Mouse (Mus musculus): Measurements from ENCODE around the gene Vwf. TPM values are rescaled to one million over a fixed set of nuclear protein-coding genes. Genes with fewer than 3 reads are reported as not detected.

Gene Vwf
- polyA plus RNA-seq, 1 experiment from 2014 or later, result 21.4 TPM

- Histone ChIP-seq H3K9ac (peak overlapping the region; percentile 67), H3K27ac (ENCODE audit: poor library complexity, severe bottlenecking) (peak overlapping the region; percentile 86), H3K36me3 (no peaks in the 10 kb centered on the region), H3K4me2 (peak overlapping the region; percentile 77), H3K27me3 (replicated peaks) (no peaks in the 10 kb centered on the region), H3K4me3 (peak overlapping the region; percentile 41), H3K9me3 (replicated peaks) (no peaks in the 10 kb centered on the region), H3K4me1 (replicated peaks) (peaks cover 31% of the 10 kb centered on the region)
- ATAC-seq (ENCODE audit: insufficient number of reproducible peaks, low FRiP score), result peak; percentile 41
- 30% methylated on average over 18 of the region's 18 CpGs for WGBS
Measured at GRCm38 (mm10) chr6:125572291-125573188, 26.0 kb downstream of the Vwf start.

GRCm38 (mm10) chr6:125573189-125573928 lies 26.8 kb downstream of the Vwf start:
- 5% methylated on average over 14 of the region's 14 CpGs for WGBS
- peak overlapping the region; percentile 67 for H3K9ac ChIP-seq
- ATAC-seq (ENCODE audit: insufficient number of reproducible peaks, low FRiP score), result peak; percentile 98

GRCm38 (mm10) chr6:125575080-125575479 lies 28.5 kb downstream of the Vwf start:
- ATAC-seq (ENCODE audit: insufficient number of reproducible peaks, low FRiP score), result no peak

More at GRCm38 (mm10) chr6:125573189-125573928, 26.8 kb downstream of the Vwf start:
- peak overlapping the region; percentile 41 for H3K4me3 ChIP-seq
- peaks cover 29% of the 10 kb centered on the region for H3K4me1 ChIP-seq (replicated peaks)
- H3K27ac ChIP-seq (ENCODE audit: poor library complexity, severe bottlenecking), result peak overlapping the region; percentile 86
- no peaks in the 10 kb centered on the region for H3K36me3 ChIP-seq
- peak overlapping the region; percentile 77 for H3K4me2 ChIP-seq
- H3K27me3 ChIP-seq (replicated peaks), result no peaks in the 10 kb centered on the region
- H3K9me3 ChIP-seq (replicated peaks), result no peaks in the 10 kb centered on the region

GRCm38 (mm10) chr6:125577301-125577700 lies 30.7 kb downstream of the Vwf start:
- Histone ChIP-seq H3K4me2 (no peak overlapping the region), H3K27me3 (replicated peaks) (no peaks in the 10 kb centered on the region), H3K27ac (ENCODE audit: poor library complexity, severe bottlenecking) (no peak overlapping the region), H3K4me1 (replicated peaks) (peaks cover 24% of the 10 kb centered on the region), H3K36me3 (no peaks in the 10 kb centered on the region), H3K4me3 (no peak overlapping the region), H3K9ac (no peak overlapping the region), H3K9me3 (replicated peaks) (no peaks in the 10 kb centered on the region)
- ATAC-seq (ENCODE audit: insufficient number of reproducible peaks, low FRiP score), result no peak
- WGBS, result 70% methylated on average over 9 of the region's 9 CpGs

More at GRCm38 (mm10) chr6:125575080-125575479, 28.5 kb downstream of the Vwf start:
- H3K27ac ChIP-seq (ENCODE audit: poor library complexity, severe bottlenecking), result no peak overlapping the region
- no peak overlapping the region for H3K4me3 ChIP-seq
- no peak overlapping the region for H3K9ac ChIP-seq
- H3K4me2 ChIP-seq, result no peak overlapping the region
- WGBS, result 92% methylated on average over 6 of the region's 6 CpGs
- peaks cover 26% of the 10 kb centered on the region for H3K4me1 ChIP-seq (replicated peaks)
- H3K27me3 ChIP-seq (replicated peaks), result no peaks in the 10 kb centered on the region
- no peaks in the 10 kb centered on the region for H3K9me3 ChIP-seq (replicated peaks)
- no peaks in the 10 kb centered on the region for H3K36me3 ChIP-seq

DNA sequence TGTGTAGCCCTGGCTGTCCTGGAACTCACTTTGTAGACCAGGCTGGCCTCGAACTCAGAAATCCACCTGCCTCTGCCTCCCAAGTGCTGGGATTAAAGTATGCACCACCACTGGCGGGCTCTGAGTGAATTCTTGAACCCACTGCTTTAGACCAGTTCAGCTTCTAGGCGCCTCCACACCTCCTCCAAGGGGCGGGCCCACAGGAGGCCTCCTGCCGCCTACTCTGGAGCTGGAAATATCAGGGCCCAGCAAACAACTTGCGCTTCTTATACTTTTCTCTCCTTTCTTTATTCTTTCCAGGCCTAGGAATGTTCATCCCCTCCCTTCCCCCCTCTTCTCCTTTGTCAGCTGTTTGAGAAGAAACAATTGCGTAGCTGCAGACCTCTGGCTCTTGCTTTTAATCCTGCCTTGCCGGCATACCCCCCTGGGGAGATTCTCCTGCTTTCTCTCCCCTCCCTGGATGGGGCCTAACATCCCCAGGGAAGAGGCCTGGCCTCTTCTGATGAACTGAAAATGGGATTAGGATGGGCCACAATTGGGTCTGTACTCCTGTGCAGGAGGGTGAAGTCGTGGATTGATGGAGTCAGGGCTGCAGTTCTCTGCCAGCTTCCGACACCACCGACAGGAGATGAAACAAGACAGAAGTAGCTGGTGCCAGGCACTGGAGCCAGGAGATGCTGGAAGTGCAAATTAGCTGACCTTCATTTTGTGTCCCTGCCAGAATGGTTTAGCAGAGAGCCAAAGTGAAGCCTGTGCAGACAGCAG lies 31.5 kb downstream of the Vwf start:
- no peak for ATAC-seq (ENCODE audit: insufficient number of reproducible peaks, low FRiP score)
- Histone ChIP-seq H3K36me3 (no peaks in the 10 kb centered on the region), H3K9me3 (replicated peaks) (no peaks in the 10 kb centered on the region), H3K4me3 (no peak overlapping the region), H3K9ac (no peak overlapping the region), H3K4me1 (replicated peaks) (peaks cover 17% of the 10 kb centered on the region), H3K27ac (ENCODE audit: poor library complexity, severe bottlenecking) (no peak overlapping the region), H3K27me3 (replicated peaks) (no peaks in the 10 kb centered on the region), H3K4me2 (no peak overlapping the region)
- WGBS, result 45% methylated on average over 11 of the region's 11 CpGs

GRCm38 (mm10) chr6:125578647-125579011 lies 32.1 kb downstream of the Vwf start:
- no peaks in the 10 kb centered on the region for H3K9me3 ChIP-seq (replicated peaks)
- no peaks in the 10 kb centered on the region for H3K27me3 ChIP-seq (replicated peaks)
- no peak overlapping the region for H3K9ac ChIP-seq
- no peak for ATAC-seq (ENCODE audit: insufficient number of reproducible peaks, low FRiP score)
- H3K4me2 ChIP-seq, result no peak overlapping the region
- no peak overlapping the region for H3K27ac ChIP-seq (ENCODE audit: poor library complexity, severe bottlenecking)
- WGBS, result 76% methylated on average over 7 of the region's 7 CpGs
- H3K4me1 ChIP-seq (replicated peaks), result peaks cover 13% of the 10 kb centered on the region
- no peaks in the 10 kb centered on the region for H3K36me3 ChIP-seq
- H3K4me3 ChIP-seq, result no peak overlapping the region

- 83% methylated on average over 2 of the region's 2 CpGs for whole genome bisulfite sequencing
Measured at GRCm38 (mm10) chr6:125579864-125580263, 33.3 kb downstream of the Vwf start.

GRCm38 (mm10) chr6:125583666-125584065 lies 37.1 kb downstream of the Vwf start:
- H3K4me3 ChIP-seq, result no peak overlapping the region
- H3K4me2 ChIP-seq, result no peak overlapping the region
- no peak overlapping the region for H3K9ac ChIP-seq
- peaks cover 4% of the 10 kb centered on the region; the same call in 1 of the 2 replicates for H3K27me3 ChIP-seq (replicated peaks)
- 63% methylated on average over 6 of the region's 6 CpGs for WGBS
- H3K36me3 ChIP-seq, result no peaks in the 10 kb centered on the region
- no peak overlapping the region for H3K27ac ChIP-seq (ENCODE audit: poor library complexity, severe bottlenecking)
- no peaks in the 10 kb centered on the region for H3K4me1 ChIP-seq (replicated peaks)
- no peaks in the 10 kb centered on the region for H3K9me3 ChIP-seq (replicated peaks)
- no peak for ATAC-seq (ENCODE audit: insufficient number of reproducible peaks, low FRiP score)

More at GRCm38 (mm10) chr6:125579864-125580263, 33.3 kb downstream of the Vwf start:
- H3K4me1 ChIP-seq (replicated peaks), result peaks cover 8% of the 10 kb centered on the region
- H3K27me3 ChIP-seq (replicated peaks), result no peaks in the 10 kb centered on the region
- H3K4me3 ChIP-seq, result no peak overlapping the region
- H3K36me3 ChIP-seq, result no peaks in the 10 kb centered on the region
- H3K4me2 ChIP-seq, result no peak overlapping the region
- no peak overlapping the region for H3K27ac ChIP-seq (ENCODE audit: poor library complexity, severe bottlenecking)
- no peak for ATAC-seq (ENCODE audit: insufficient number of reproducible peaks, low FRiP score)
- no peak overlapping the region for H3K9ac ChIP-seq
- H3K9me3 ChIP-seq (replicated peaks), result no peaks in the 10 kb centered on the region

- no peak overlapping the region for H3K9ac ChIP-seq
- no peak for ATAC-seq (ENCODE audit: insufficient number of reproducible peaks, low FRiP score)
- WGBS, result 96% methylated on average over 15 of the region's 15 CpGs
Measured at GRCm38 (mm10) chr6:125584266-125584665, 37.7 kb downstream of the Vwf start.

DNA sequence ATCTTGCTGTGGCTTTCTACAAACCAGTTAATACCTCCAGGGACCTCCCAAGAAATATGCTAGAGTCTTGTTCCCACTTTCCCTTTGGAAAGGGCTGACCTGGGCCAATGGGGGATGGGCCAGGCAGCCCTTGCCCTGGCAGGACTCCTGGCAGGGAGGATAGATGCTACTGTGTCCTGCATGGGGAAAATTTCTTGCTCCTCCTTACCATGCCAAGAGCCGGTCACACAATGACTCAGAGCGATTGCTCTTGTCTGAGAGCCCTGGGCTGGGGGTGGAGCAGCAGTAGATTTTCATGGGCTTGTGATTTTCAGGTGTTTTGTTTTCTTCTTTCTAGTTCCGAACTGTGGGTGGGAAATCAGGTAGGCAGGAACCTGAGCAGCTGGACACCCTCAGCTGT lies 39.0 kb downstream of the Vwf start:
- no peak for ATAC-seq (ENCODE audit: insufficient number of reproducible peaks, low FRiP score)
- no peak overlapping the region for H3K4me2 ChIP-seq
- H3K27me3 ChIP-seq (replicated peaks), result peaks cover 11% of the 10 kb centered on the region
- H3K9me3 ChIP-seq (replicated peaks), result no peaks in the 10 kb centered on the region
- no peak overlapping the region for H3K9ac ChIP-seq
- 56% methylated on average over 3 of the region's 3 CpGs for WGBS
- no peaks in the 10 kb centered on the region for H3K4me1 ChIP-seq (replicated peaks)
- H3K27ac ChIP-seq (ENCODE audit: poor library complexity, severe bottlenecking), result no peak overlapping the region
- no peaks in the 10 kb centered on the region for H3K36me3 ChIP-seq
- H3K4me3 ChIP-seq, result no peak overlapping the region

More at GRCm38 (mm10) chr6:125584266-125584665, 37.7 kb downstream of the Vwf start:
- no peak overlapping the region for H3K4me3 ChIP-seq
- no peak overlapping the region for H3K27ac ChIP-seq (ENCODE audit: poor library complexity, severe bottlenecking)
- peaks cover 7% of the 10 kb centered on the region; the same call in 1 of the 2 replicates for H3K27me3 ChIP-seq (replicated peaks)
- H3K36me3 ChIP-seq, result no peaks in the 10 kb centered on the region
- H3K9me3 ChIP-seq (replicated peaks), result no peaks in the 10 kb centered on the region
- H3K4me2 ChIP-seq, result no peak overlapping the region
- no peaks in the 10 kb centered on the region for H3K4me1 ChIP-seq (replicated peaks)
